Mouse (Mus musculus) MEL (cell line): ENCODE measurements around the gene Fam213b.
A peak's percentile ranks its signal among the peaks of the same experiment; 100 is the strongest.

ENCODE experiments used
- HCFC1 ChIP-seq: IDR thresholded peaks from 2 replicates; pipeline ENCODE4 v1.6.1; 2012; ENCODE audit warnings: low read depth, mild to moderate bottlenecking, inconsistent platforms, low read length, improper control_type of control experiment, moderate library complexity
- UBTF ChIP-seq: IDR thresholded peaks from 2 replicates; pipeline ENCODE4 v1.6.1; 2012; ENCODE audit warnings: low read depth, mild to moderate bottlenecking, inconsistent platforms, low read length, improper control_type of control experiment, moderate library complexity, borderline replicate concordance; ENCODE audit not compliant: insufficient read depth
- USF1 ChIP-seq: IDR thresholded peaks from 2 replicates; pipeline ENCODE4 v1.6.1; 2014; ENCODE audit warnings: low read depth, mild to moderate bottlenecking, inconsistent platforms, low read length, improper control_type of control experiment, moderate library complexity

DNA sequence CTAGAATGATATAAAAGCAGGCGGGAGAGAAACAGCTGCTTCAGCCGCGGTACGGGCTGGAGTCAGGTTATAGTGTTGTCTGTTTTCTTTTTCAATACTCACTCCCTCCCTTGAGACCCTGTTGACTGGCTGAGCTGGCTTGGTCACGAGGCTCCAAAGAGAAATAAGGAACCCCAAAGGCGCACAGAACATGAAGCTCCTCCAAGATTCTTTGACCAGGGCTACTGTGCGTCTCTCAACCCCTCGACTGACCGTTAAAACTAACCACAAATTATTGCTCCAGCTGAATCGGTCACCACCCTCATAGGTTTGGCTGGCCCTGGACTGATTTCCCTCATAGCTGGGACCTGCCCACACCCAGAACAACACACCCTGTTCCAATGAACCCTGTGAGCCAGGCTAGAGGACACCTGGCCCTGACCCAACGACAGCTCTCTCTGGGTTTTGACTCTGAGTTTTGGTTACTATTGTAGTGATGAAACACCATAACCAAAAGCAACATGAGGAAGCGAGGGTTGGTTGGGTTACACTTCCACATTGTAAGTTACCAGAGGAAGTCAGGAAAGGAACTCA is 30.2 kb upstream of the Fam213b start:
- peak; percentile 26; the same call in 1 of the 2 replicates for TF ChIP-seq HCFC1
- no peak for TF ChIP-seq UBTF
- TF ChIP-seq USF1, result peak; percentile 76
